Mouse (Mus musculus) midbrain, postnatal 0 days (tissue): ENCODE measurements around the gene Elovl1. TPM values are rescaled to one million over a fixed set of nuclear protein-coding genes. Genes with fewer than 3 reads are reported as not detected.
A peak's percentile ranks its signal among the peaks of the same experiment; 100 is the strongest.

Experiments used
- ATAC-seq: fragments of 200-750 bp; cut with Nextera tagmentation; 2 replicates; pipeline ENCODE4 v1.8.0; 2017; ENCODE audit warnings: moderate number of reproducible peaks, mild to moderate bottlenecking, moderate TSS enrichment, moderate library complexity; ENCODE audit not compliant: low FRiP score
- DNase-seq: peaks from one replicate; pipeline ENCODE4 v3.0.0-alpha.2; 2015; ENCODE audit warnings: low spot score
- H3K27ac ChIP-seq: fragments of 300-500 bp; sonication (generic); 2 replicates; pipeline ENCODE4 v1.5.1; 2014; ENCODE audit warnings: low read depth, mild to moderate bottlenecking, low read length, mixed read lengths
- H3K27me3 ChIP-seq: fragments of 300-500 bp; sonication (generic); 2 replicates; pipeline ENCODE4 v1.6.1; 2014; ENCODE audit warnings: low read length, control low read depth, mixed read lengths; ENCODE audit not compliant: insufficient read depth
- H3K36me3 ChIP-seq: fragments of 300-500 bp; sonication (generic); 2 replicates; pipeline ENCODE4 v1.6.1; 2014; ENCODE audit warnings: low read length, control low read depth, mixed read lengths; ENCODE audit not compliant: insufficient read depth
- H3K4me1 ChIP-seq: fragments of 300-500 bp; sonication (generic); 2 replicates; pipeline ENCODE4 v1.6.1; 2014; ENCODE audit warnings: mild to moderate bottlenecking, control low read depth, antibody characterized with exemption, low read length, mixed read lengths; ENCODE audit not compliant: insufficient read depth
- H3K4me2 ChIP-seq: fragments of 300-500 bp; sonication (generic); 2 replicates; pipeline ENCODE4 v1.6.1; 2014; ENCODE audit warnings: low read depth, mild to moderate bottlenecking, low read length, mixed read lengths; ENCODE audit not compliant: poor library complexity, severe bottlenecking
- H3K4me3 ChIP-seq: fragments of 300-500 bp; sonication (generic); 2 replicates; pipeline ENCODE4 v1.5.1; 2014; ENCODE audit warnings: low read depth, mild to moderate bottlenecking, low read length, moderate library complexity
- H3K9ac ChIP-seq: fragments of 300-500 bp; sonication (generic); replicated peaks from 2 replicates; pipeline ENCODE4 v1.6.1; 2014; ENCODE audit warnings: mild to moderate bottlenecking, low read length, moderate library complexity, mixed read lengths; ENCODE audit not compliant: poor library complexity, severe bottlenecking
- H3K9me3 ChIP-seq: fragments of 300-500 bp; sonication (generic); 2 replicates; pipeline ENCODE4 v1.6.1; 2016; ENCODE audit warnings: low read length, control low read depth
- CTCF ChIP-seq: IDR thresholded peaks from 2 replicates; pipeline ENCODE4 v1.5.1; 2016; ENCODE audit warnings: antibody characterized with exemption, mild to moderate bottlenecking
- WGBS: fragments of 180-500 bp; shearing (Covaris S2); extraction: QIAGEN DNeasy Blood & Tissue Kit; methylation state at CpG from one replicate; pipeline ENCODE4 v1.1.7; 2014; 5-methylcytosine and 5-hydroxymethylcytosine counted together
- polyA plus RNA-seq: library from polyadenylated mRNA; unstranded; fragments of >200 nt; fragmentation: Nextera tagmentation; extraction: Ambion mirVana; gene quantifications from 2 replicates; pipeline ENCODE4 v1.2.1, GENCODE M21; 2015
- total RNA-seq: library from RNA; depleted of rRNA; stranded (reverse); fragments of >200 nt; gene quantifications from 2 replicates; pipeline ENCODE4 v1.2.3, GENCODE M21; 2014

Gene Elovl1
- total and polyA plus RNA-seq, 2 experiments from 2014 or later: 22.1 to 23.8 TPM

DNA sequence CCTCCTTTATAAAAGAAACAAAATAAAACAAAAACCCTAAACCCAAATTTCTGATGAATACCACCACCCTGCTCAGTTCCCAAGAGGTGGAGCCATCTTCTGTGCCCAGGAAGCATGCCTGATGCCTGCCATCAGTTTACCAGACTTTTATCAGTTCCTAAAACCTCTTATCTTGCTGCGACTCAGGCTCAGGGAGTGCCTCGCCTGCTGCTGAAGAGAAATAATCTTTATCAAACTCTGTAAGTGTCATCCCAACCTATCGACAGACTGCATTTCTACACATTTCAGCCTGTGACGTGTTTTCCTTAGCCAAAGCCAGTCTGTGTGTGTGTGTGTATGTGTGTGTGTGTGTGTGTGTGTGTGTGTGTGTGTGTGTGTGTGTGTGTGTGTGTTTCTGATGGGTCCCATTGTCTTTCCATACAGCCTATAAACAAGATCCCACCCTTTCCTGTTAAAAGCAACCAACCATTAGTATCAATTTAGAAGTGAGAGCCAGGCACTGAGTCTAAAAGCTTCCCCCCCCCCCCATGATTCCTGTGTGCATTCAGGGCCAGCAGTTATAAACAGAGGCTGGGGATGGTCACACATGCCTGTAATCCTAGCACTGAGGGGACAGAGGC lies 3.2 kb upstream of the Elovl1 start:
- 0 out of 2 replicates have a peak, but pooled peaks cover 3% of the 10 kb centered on the region for H3K4me1 ChIP-seq
- no peaks in the 10 kb centered on the region for H3K27me3 ChIP-seq
- ATAC-seq (no peak), DNase-seq (no peak)
- no peak overlapping the region for H3K9ac ChIP-seq
- H3K4me2 ChIP-seq: no peak overlapping the region
- peaks cover 17% of the 10 kb centered on the region; the same call in 1 of the 2 replicates for H3K36me3 ChIP-seq
- no peak overlapping the region for H3K4me3 ChIP-seq
- 84% methylated on average over 4 of the region's 4 CpGs for WGBS
- TF ChIP-seq CTCF: no peak
- H3K27ac ChIP-seq: no peak overlapping the region
- no peaks in the 10 kb centered on the region for H3K9me3 ChIP-seq

DNA sequence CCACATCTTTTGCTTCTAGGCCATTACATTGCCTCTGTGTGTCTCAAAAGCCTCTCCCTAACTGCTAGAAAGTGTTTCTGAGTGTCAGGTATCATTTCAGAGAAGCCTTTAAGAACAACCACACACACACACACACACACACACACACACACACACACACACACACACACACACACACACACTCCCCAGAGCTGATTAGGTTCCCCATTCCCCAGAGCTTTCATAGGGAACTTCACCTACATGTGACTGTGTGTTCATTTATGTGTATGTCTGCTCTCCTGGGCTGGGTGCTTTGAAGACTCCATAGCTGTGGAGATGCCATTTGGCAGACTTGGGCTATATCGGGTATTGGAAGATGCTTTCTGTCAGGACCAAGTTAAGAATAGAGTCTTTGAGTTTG lies 2.5 kb upstream of the Elovl1 start:
- Histone ChIP-seq H3K9me3 (no peaks in the 10 kb centered on the region), H3K4me3 (no peak overlapping the region), H3K9ac (no peak overlapping the region), H3K4me1 (0 out of 2 replicates have a peak, but pooled peaks cover 3% of the 10 kb centered on the region), H3K36me3 (peaks cover 12% of the 10 kb centered on the region; the same call in 1 of the 2 replicates), H3K27ac (no peak overlapping the region), H3K4me2 (no peak overlapping the region), H3K27me3 (no peaks in the 10 kb centered on the region)
- no peak for DNase-seq
- 95% methylated on average over 1 of the region's 1 CpGs for WGBS
- no peak for ATAC-seq
- no peak for TF ChIP-seq CTCF

DNA sequence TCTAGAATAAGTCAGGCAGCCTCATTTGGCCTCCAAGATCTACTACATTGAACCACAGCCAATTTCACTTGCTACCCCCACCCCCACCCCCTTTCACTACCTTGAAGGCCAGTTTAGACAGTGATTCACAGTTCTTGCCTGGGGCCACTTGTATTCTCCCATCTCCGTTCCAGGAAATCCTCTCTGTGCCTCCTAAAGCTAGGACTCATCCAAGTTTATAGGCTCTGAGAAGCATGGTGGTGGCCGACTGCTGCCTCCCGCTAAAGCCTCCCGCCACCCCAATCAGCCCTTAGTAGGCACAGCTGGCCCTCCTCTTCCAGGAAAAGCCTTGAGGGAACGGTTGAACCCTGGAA lies 502 bp upstream of the Elovl1 start:
- Histone ChIP-seq H3K4me1 (0 out of 2 replicates have a peak, but pooled peaks cover 3% of the 10 kb centered on the region), H3K9me3 (no peaks in the 10 kb centered on the region), H3K4me3 (peak overlapping the region; percentile 49), H3K36me3 (peaks cover 14% of the 10 kb centered on the region), H3K4me2 (peak overlapping the region; percentile 89), H3K9ac (peak overlapping the region; percentile 68), H3K27me3 (no peaks in the 10 kb centered on the region), H3K27ac (peak overlapping the region; percentile 39)
- no peak for TF ChIP-seq CTCF
- DNase-seq (no peak), ATAC-seq (peak; percentile 7; the same call in 1 of the 2 replicates)
- WGBS: under 1% methylated on average over 5 of the region's 5 CpGs

DNA sequence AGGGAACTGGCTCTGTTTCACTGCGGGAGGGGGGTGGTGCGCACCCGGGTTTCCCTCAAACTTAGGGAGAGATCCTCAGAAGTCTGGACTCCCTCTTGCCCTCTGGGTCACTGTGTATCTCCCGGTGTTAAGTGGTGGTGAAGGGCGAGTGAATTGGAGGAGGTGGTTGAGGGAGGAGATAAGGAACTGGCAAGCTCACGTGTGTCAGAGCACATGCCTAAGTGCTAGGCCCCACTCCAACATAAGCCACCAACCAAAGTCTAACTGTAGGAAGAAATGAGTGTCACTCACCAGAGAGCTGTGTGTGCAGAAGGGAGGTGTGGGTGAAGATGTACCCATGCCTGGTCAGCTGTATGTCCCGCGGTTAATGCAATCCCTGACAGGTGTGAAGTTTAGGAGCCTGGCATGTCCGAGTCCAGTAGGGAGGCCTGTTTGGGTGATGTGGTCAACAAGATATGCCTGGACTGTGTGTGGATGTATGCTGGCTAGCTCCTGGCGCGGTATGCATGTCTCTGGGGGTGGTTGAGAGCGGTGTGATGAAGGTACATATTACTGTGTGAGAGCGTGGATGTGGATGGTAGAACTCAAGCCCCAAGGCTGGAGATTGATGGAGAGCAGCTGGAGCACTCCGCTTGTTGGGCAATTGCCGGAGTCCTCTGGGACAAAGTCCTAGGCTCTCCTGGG lies 780 bp downstream of the Elovl1 start:
- Histone ChIP-seq H3K9ac (peak overlapping the region; percentile 68; the same call in 1 of the 2 replicates), H3K4me2 (peak overlapping the region; percentile 89), H3K4me3 (peak overlapping the region; percentile 49), H3K4me1 (0 out of 2 replicates have a peak, but pooled peaks cover 3% of the 10 kb centered on the region), H3K36me3 (peaks cover 11% of the 10 kb centered on the region), H3K27me3 (no peaks in the 10 kb centered on the region), H3K27ac (peak overlapping the region; percentile 27; the same call in 1 of the 2 replicates), H3K9me3 (no peaks in the 10 kb centered on the region)
- ATAC-seq: 0 out of 2 replicates have a peak, but pooled peaks have one; percentile 17
- 54% methylated on average over 15 of the region's 15 CpGs for WGBS
- TF ChIP-seq CTCF: no peak
- no peak for DNase-seq

DNA sequence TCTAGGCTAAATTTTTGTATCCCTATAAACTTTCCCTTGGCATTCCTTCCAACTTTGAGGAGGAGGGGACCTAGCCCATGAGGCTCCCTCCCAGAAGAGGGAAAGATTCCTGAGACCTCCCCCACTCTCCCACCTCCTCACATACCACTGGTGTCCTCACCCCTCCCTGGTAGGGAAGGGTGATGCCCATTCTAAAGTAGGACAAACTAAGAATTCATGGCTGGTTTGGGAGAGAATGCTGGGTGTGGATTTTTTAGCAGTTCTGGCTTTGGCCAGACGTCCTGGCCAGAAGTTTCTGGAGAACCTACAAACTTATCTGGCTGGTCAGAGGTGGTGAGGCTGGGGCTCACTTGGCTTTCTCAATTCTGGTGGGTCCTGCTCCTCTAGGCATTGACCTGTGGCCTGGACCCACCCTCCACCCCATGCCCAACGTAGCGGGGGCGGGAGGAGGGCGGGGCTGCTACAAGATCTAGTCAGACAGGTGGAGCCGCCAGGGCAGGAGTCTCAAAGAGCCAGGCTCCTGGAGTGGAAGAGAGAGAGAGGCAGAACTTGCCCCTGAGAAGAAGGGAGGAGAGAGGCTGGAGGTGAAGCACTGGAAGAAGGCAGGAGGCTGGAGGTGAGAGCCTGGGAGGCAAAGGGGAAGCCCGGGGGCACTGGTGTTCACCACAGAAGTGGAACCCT lies 1.5 kb downstream of the Elovl1 start:
- Histone ChIP-seq H3K4me1 (0 out of 2 replicates have a peak, but pooled peaks cover 3% of the 10 kb centered on the region), H3K4me3 (no peak overlapping the region), H3K27ac (no peak overlapping the region), H3K36me3 (peaks cover 11% of the 10 kb centered on the region), H3K4me2 (no peak overlapping the region; the same call in 1 of the 2 replicates), H3K27me3 (no peaks in the 10 kb centered on the region), H3K9ac (0 out of 2 replicates have a peak overlapping the region, but pooled peaks have one; percentile 19), H3K9me3 (no peaks in the 10 kb centered on the region)
- WGBS: 64% methylated on average over 7 of the region's 7 CpGs
- ATAC-seq (no peak), DNase-seq (no peak)
- no peak for TF ChIP-seq CTCF
